In genomic region chr7:19824182-19824973, GRCm38 (mm10) we compare ENCODE assay signal across 8 mouse cellular contexts. TPM values are rescaled to one million over a fixed set of nuclear protein-coding genes. Genes with fewer than 3 reads are reported as not detected.
DNase-seq lines count a peak whose midpoint lies in the region; ATAC-seq lines count a peak whose summit lies in the region.

No protein-coding gene starts in this region.

- peaks cover 26% of the 10 kb centered on the region for H3K27me3 ChIP-seq in embryonic facial prominence, embryonic 13.5 days
- H3K27me3 ChIP-seq in heart, embryonic 16.5 days (ENCODE audit: control insufficient read depth, insufficient read depth, low read length) = peaks cover 12% of the 10 kb centered on the region
- no peaks in the 10 kb centered on the region for H3K27me3 ChIP-seq in megakaryocyte, embryonic 14.5 days (replicated peaks)

- peak overlapping the region; percentile 77 for H3K4me2 ChIP-seq in embryonic facial prominence, embryonic 13.5 days
- peak overlapping the region; percentile 45; the same call in 1 of the 2 replicates for H3K4me2 ChIP-seq in heart, embryonic 16.5 days (ENCODE audit: low read depth, low read length)

- peak; percentile 89 for ATAC-seq in embryonic facial prominence, embryonic 13.5 days (ENCODE audit: insufficient number of reproducible peaks, insufficient read depth, low FRiP score, low TSS enrichment, low read depth)
- ATAC-seq in heart, embryonic 16.5 days (replicated peaks; ENCODE audit: extremely low read depth, insufficient read depth, low FRiP score) = peak; percentile 74

- WGBS in embryonic facial prominence, embryonic 13.5 days = 24% methylated on average over 26 of the region's 26 CpGs
- 23% methylated on average over 26 of the region's 26 CpGs for WGBS in heart, embryonic 16.5 days

- peak; percentile 88 for DNase-seq in A20 (ENCODE audit: low read depth, low spot score)
- DNase-seq in T-cell, adult 2 months (ENCODE audit: low spot score) = peak; percentile 83
- peak; percentile 93 for DNase-seq in kidney, postnatal 14 days
- peak; percentile 42 for DNase-seq in spleen, adult 12 weeks (ENCODE audit: low spot score)
- no peak for DNase-seq in cerebellum, adult 11 months

- H3K4me3 ChIP-seq in embryonic facial prominence, embryonic 13.5 days = peak overlapping the region; percentile 1; the same call in 1 of the 2 replicates
- 0 out of 2 replicates have a peak overlapping the region, but pooled peaks have one; percentile 8 for H3K4me3 ChIP-seq in heart, embryonic 16.5 days (ENCODE audit: low read length)
- H3K4me3 ChIP-seq in megakaryocyte, embryonic 14.5 days (replicated peaks) = peak overlapping the region; percentile 93

- H3K27ac ChIP-seq in embryonic facial prominence, embryonic 13.5 days = peak overlapping the region; percentile 92
- peak overlapping the region; percentile 82 for H3K27ac ChIP-seq in heart, embryonic 16.5 days (ENCODE audit: low read length)

- 0 out of 2 replicates have a peak, but pooled peaks cover 5% of the 10 kb centered on the region for H3K9me3 ChIP-seq in embryonic facial prominence, embryonic 13.5 days
- H3K9me3 ChIP-seq in heart, embryonic 16.5 days (replicated peaks; ENCODE audit: control insufficient read depth, low read length) = peaks cover 4% of the 10 kb centered on the region
- H3K9me3 ChIP-seq in megakaryocyte, embryonic 14.5 days = peaks cover 1% of the 10 kb centered on the region

- H3K9ac ChIP-seq in embryonic facial prominence, embryonic 13.5 days = peak overlapping the region; percentile 36; the same call in 1 of the 2 replicates
- no peak overlapping the region for H3K9ac ChIP-seq in heart, embryonic 16.5 days (ENCODE audit: low read length)

- H3K36me3 ChIP-seq in embryonic facial prominence, embryonic 13.5 days = no peaks in the 10 kb centered on the region
- H3K36me3 ChIP-seq in heart, embryonic 16.5 days (ENCODE audit: control insufficient read depth, insufficient read depth) = no peaks in the 10 kb centered on the region
- peaks cover 19% of the 10 kb centered on the region for H3K36me3 ChIP-seq in megakaryocyte, embryonic 14.5 days (replicated peaks; ENCODE audit: low read length)

- peaks cover 39% of the 10 kb centered on the region for H3K4me1 ChIP-seq in embryonic facial prominence, embryonic 13.5 days
- peaks cover 20% of the 10 kb centered on the region for H3K4me1 ChIP-seq in heart, embryonic 16.5 days (ENCODE audit: control insufficient read depth, insufficient read depth, low read length)
- peaks cover 78% of the 10 kb centered on the region for H3K4me1 ChIP-seq in megakaryocyte, embryonic 14.5 days

RNA-seq across cellular contexts. Expression of gene Bcl3, which starts 1.8 kb away (rescaled TPM):
- polyA plus RNA-seq in embryonic facial prominence, embryonic 13.5 days (2015; fragmentation: Nextera tagmentation; extraction: Ambion mirVana) = 2.2 and 3.6 TPM in 2 replicates
- polyA plus RNA-seq in heart, embryonic 16.5 days (2015; fragmentation: Nextera tagmentation; extraction: Ambion mirVana) = 3.1 and 4.1 TPM in 2 replicates
- polyA plus RNA-seq in megakaryocyte, embryonic 14.5 days (2012; ENCODE audit: insufficient read depth, low replicate concordance) = 183 and 210 TPM in 2 replicates

RNA-seq across cellular contexts. Expression of gene Gm19345, which starts 27.4 kb away (rescaled TPM):
- 0.28 and 0.72 TPM in 2 replicates for polyA plus RNA-seq in embryonic facial prominence, embryonic 13.5 days (2015; fragmentation: Nextera tagmentation; extraction: Ambion mirVana)
- polyA plus RNA-seq in heart, embryonic 16.5 days (2015; fragmentation: Nextera tagmentation; extraction: Ambion mirVana) = not detected in 2 replicates
- 0.12 TPM in 1 of 2 replicates, not detected in the other for polyA plus RNA-seq in megakaryocyte, embryonic 14.5 days (2012; ENCODE audit: insufficient read depth, low replicate concordance)

RNA-seq across cellular contexts. Expression of gene Cblc, which starts 27.8 kb away (rescaled TPM):
- 8.1 and 10.4 TPM in 2 replicates for polyA plus RNA-seq in embryonic facial prominence, embryonic 13.5 days (2015; fragmentation: Nextera tagmentation; extraction: Ambion mirVana)
- polyA plus RNA-seq in heart, embryonic 16.5 days (2015; fragmentation: Nextera tagmentation; extraction: Ambion mirVana) = 1.2 and 2.0 TPM in 2 replicates
- polyA plus RNA-seq in megakaryocyte, embryonic 14.5 days (2012; ENCODE audit: insufficient read depth, low replicate concordance) = not detected in 2 replicates

RNA-seq across cellular contexts. Expression of gene Ceacam16, which starts 36.7 kb away (rescaled TPM):
- not detected in 2 replicates for polyA plus RNA-seq in embryonic facial prominence, embryonic 13.5 days (2015; fragmentation: Nextera tagmentation; extraction: Ambion mirVana)
- not detected in 2 replicates for polyA plus RNA-seq in heart, embryonic 16.5 days (2015; fragmentation: Nextera tagmentation; extraction: Ambion mirVana)
- 2.0 and 6.1 TPM in 2 replicates for polyA plus RNA-seq in megakaryocyte, embryonic 14.5 days (2012; ENCODE audit: insufficient read depth, low replicate concordance)

RNA-seq across cellular contexts. Expression of gene Bcam, which starts 53.6 kb away (rescaled TPM):
- 98.1 and 116 TPM in 2 replicates for polyA plus RNA-seq in embryonic facial prominence, embryonic 13.5 days (2015; fragmentation: Nextera tagmentation; extraction: Ambion mirVana)
- polyA plus RNA-seq in heart, embryonic 16.5 days (2015; fragmentation: Nextera tagmentation; extraction: Ambion mirVana) = 413 and 444 TPM in 2 replicates
- polyA plus RNA-seq in megakaryocyte, embryonic 14.5 days (2012; ENCODE audit: insufficient read depth, low replicate concordance) = 0.58 and 1.6 TPM in 2 replicates

Comparison
In these comparisons a context has a peak if more than half of its experiments do, and no peak if none do; other contexts are left out.
1. H3K4me3 ChIP-seq: peak in every context shown above with its lines; median percentile 93 in megakaryocyte, embryonic 14.5 days; 8 in heart, embryonic 16.5 days; 1 in embryonic facial prominence, embryonic 13.5 days.
2. RNA of gene Bcl3, which starts 1.8 kb away (polyA plus RNA-seq): 183 to 210 TPM in megakaryocyte, embryonic 14.5 days; 3.1 to 4.1 TPM in heart, embryonic 16.5 days and 2.2 to 3.6 TPM in embryonic facial prominence, embryonic 13.5 days; every median in the first group is over 10 times any median in the second.